Mouse (Mus musculus): ENCODE data around the gene Phf5a.

The Phf5a gene

DNA sequence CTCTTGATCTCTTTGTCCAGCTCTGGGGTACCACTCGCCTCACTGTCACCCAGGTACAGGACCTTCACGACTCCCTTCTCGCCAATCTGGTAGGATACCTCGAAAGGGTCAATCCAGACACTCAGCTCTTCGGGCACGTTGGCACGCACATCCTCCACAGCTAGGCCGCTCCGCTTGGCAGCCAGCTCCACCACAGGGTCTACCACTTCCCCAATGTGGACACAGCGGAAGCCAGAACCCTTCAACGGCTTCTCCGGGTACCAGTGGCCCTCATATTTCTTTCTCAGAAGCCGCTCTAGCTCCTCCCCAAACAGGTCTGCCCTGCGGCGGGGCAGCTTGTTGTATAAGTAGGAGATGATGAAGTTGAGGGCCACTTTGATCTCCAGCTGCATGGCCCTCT is 20.3 kb downstream of the Phf5a start:
- in situ Hi-C loops (cut with MboI; ENCODE audit: low sequenced_read_pairs), result no loop called here

GRCm38 (mm10) chr15:81850718-81851117 is 21.0 kb downstream of the Phf5a start:
- in situ Hi-C loops (cut with MboI; ENCODE audit: low sequenced_read_pairs), result no loop called here

DNA sequence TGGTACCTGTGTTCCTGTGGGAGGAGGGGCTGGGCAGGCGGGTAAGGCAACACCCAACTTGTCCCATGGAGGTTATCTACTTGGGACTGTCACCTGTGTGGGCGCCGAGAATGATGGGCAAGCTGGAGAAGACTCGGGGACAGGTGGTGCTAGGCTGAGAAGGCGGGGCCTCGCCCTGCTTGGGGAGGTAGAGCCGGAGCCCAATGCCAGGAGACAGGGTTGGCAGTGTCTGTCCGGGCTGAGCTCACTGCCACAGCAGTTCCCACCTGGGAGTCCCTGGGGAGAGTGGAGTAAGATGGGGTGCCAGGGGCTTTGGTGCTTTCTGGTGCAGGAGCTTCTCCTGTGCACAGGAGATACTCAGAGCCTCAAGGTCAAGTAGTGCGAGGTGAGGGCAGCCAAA is 22.6 kb downstream of the Phf5a start:
- in situ Hi-C loops (cut with MboI; ENCODE audit: low sequenced_read_pairs), result no loop called here

- in situ Hi-C loops (cut with MboI; ENCODE audit: low sequenced_read_pairs), result no loop called here
Observed at GRCm38 (mm10) chr15:81848301-81848700, 23.4 kb downstream of the Phf5a start.

- in situ Hi-C loops (cut with MboI; ENCODE audit: low sequenced_read_pairs), result no loop called here
Observed at GRCm38 (mm10) chr15:81847861-81848260, 23.9 kb downstream of the Phf5a start.

- in situ Hi-C loops (cut with MboI; ENCODE audit: low sequenced_read_pairs), result no loop called here
Observed at GRCm38 (mm10) chr15:81847161-81847560, 24.6 kb downstream of the Phf5a start.

DNA sequence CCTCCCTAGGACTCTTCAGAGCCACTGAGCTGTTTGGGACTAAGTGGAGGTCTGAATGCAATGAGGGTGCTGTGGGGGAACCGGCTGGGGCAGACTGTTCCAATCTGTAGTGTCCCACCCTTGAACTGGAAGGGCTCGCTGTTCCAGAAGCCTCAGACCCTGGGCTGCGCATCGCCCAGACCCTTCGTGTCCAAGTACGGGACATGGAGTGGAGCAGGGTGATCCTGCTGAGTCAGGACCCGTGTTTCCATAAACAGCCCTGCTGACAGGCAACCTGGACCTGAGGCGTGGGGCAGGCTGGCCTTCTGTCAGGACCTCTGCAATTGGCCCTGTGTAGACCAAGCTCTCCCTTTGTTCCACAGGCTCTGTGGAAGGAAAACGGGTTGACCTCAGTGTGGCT is 25.0 kb downstream of the Phf5a start:
- in situ Hi-C loops (cut with MboI; ENCODE audit: low sequenced_read_pairs), result no loop called here

- in situ Hi-C loops (cut with MboI; ENCODE audit: low sequenced_read_pairs), result no loop called here
Observed at GRCm38 (mm10) chr15:81845724-81846123, 26.0 kb downstream of the Phf5a start.

GRCm38 (mm10) chr15:81845033-81845625 is 26.6 kb downstream of the Phf5a start:
- in situ Hi-C loops (cut with MboI; ENCODE audit: low sequenced_read_pairs), result no loop called here

DNA sequence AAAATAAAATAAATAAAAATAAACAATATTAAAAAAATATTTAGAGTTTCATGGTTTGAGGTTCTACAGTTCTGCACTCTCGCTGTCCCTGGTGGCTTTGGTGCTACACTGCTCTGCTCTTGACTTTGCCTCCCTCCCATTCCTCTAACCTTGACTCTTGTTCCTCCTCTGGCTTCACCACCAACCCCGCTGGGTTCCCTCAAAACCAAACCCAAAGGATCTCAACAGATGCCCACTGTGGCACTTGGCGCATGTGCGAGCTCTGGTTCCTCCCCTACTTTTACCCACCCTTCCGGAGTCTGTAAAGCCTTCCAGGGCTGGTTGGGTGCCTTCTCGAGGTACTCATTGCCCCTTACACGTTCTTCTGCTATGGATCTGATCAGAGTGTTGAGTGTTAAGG is 29.4 kb downstream of the Phf5a start:
- in situ Hi-C loops (cut with MboI; ENCODE audit: low sequenced_read_pairs), result no loop called here

DNA sequence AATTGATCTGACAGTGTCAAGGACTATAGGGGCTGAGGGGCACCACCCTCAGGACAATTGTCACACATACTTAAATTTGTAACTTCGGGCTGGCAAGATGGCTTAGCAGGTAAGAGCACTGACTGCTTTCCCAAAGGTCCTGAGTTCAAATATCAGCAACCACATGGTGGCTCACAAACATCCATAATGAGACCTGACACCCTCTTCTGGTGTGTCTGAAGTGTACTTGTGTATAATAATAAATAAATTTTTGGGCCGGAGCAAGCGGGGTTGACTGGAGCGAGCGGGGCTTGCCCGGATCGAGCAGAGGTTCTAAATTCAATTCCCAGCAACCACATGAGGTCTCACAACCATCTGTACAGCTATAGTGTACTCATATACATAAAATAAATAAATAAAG is 31.4 kb downstream of the Phf5a start:
- in situ Hi-C loops (cut with MboI; ENCODE audit: low sequenced_read_pairs), result no loop called here

- in situ Hi-C loops (cut with MboI; ENCODE audit: low sequenced_read_pairs), result no loop called here
Observed at GRCm38 (mm10) chr15:81839634-81840033, 32.1 kb downstream of the Phf5a start.

DNA sequence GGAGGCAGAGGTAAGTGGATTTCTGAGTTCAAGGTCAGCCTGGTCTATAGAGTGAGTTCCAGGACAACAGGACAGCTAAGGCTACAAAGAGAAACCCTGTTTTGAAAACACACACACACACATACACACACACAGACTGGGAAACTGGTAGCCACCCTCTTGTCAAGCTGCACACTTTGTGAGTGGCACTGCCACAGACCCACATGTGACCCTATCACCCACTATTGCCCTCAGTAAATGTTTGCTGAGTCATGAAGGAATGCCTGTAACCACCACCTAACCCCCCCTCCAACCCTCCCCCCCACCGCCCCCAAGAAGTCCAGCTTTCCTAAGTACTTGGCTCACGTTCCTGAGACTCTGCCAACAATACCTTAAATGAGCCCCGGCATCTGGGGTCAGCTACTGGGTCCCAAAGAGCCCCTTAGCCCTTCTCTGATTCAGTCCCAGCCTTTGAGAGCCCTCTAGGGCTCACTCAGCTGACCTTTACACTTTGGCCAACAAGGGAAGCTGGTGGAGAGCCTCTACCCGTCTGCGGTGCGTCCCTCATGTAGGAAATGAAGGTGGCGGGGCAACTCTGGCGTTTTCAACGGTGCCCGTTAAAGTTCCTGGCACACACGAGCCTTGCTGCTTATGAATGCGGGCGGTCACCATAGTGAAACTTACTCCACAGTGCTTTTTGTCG is 33.0 kb downstream of the Phf5a start:
- in situ Hi-C loops (cut with MboI; ENCODE audit: low sequenced_read_pairs), result no loop called here

GRCm38 (mm10) chr15:81836966-81837920 is 34.5 kb downstream of the Phf5a start:
- in situ Hi-C loops (cut with MboI; ENCODE audit: low sequenced_read_pairs), result no loop called here

DNA sequence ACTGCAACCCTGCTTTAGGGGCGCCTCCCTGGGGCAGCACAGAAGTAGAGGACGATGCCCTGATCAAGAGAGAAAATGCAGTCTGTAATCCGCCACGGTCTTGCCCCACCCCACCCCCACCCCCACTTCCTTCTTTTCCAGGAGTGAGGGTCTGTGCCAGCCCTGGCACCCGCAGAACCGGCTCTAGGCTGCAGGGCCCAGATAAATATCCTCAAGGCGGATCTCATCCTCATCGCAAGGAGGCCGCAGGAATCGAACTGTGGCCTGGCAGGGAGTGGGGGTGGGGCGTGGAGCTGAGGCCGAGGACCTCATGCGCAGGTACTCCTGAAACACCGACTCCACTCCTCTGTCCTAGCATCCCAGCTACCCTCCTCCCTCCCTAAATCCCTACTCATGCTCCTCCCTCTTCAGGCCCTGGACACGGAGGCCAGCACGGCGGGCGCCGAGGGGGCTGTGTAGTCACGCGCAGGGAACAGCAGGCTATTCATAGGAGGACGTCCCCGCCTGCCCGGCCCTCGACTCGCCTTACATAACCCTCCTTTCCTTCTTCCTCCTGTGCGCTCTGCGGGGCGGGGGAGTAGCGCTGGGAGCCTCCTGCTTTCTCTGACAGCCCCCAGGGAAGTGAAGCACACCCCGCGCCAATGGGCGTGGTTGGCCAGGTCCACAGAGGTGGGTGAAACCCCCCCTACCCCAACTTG is 35.4 kb downstream of the Phf5a start:
- in situ Hi-C loops (cut with MboI; ENCODE audit: low sequenced_read_pairs), result no loop called here

GRCm38 (mm10) chr15:81835007-81835880 is 36.5 kb downstream of the Phf5a start:
- in situ Hi-C loops (cut with MboI; ENCODE audit: low sequenced_read_pairs), result no loop called here

- in situ Hi-C loops (cut with MboI; ENCODE audit: low sequenced_read_pairs), result no loop called here
Observed at GRCm38 (mm10) chr15:81834171-81834841, 37.4 kb downstream of the Phf5a start.

DNA sequence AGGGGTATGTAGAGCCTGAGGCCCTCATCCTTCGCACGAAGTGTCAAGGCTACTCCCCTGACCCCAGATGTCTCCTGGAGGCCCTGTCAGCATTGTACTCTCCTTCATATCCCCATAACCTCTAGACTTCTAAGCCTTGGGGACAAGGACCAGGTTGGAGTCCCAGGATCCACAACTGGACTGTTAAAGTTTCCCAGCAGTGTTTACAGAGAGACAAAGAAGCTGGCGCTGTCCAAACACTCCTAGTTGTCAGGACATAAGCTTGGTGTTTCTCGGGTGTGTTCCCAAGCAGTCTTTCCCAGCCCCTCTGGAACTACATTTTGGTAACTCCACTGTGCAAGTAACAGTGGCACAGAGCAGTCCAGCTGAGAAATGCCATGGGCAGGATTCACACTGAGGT is 38.2 kb downstream of the Phf5a start:
- in situ Hi-C loops (cut with MboI; ENCODE audit: low sequenced_read_pairs), result no loop called here

- in situ Hi-C loops (cut with MboI; ENCODE audit: low sequenced_read_pairs), result no loop called here
Observed at GRCm38 (mm10) chr15:81832219-81832618, 39.5 kb downstream of the Phf5a start.

Measured in CH12F3 (cell line).